Mouse (Mus musculus): ENCODE measurements around the gene Csmd2. TPM values are rescaled to one million over a fixed set of nuclear protein-coding genes. Genes with fewer than 3 reads are reported as not detected.

Csmd2 gene
- polyA plus RNA-seq, 1 experiment from 2014 or later: 0.21 TPM

DNA sequence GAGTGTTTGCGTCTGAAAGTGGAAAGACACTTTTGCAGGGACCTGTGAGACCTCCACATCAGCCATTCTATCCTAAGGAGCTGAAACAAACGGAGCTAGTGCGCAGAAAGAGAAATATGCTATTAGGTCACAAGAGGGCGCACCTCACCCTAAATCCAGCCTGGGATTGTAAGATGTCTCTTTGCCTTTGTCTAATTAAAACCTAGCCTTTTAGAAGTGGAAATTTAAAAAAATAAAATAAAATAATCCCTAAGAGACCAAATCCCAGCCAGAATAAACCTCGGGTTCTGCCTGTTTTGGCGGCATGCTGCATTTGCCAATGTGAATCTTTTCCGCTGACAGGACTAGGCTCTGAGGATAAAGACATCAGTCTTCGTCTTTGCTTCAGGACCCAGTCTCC is 625.7 kb downstream of the Csmd2 start:
- Histone ChIP-seq H3K27me3 (peaks cover 6% of the 10 kb centered on the region), H3K4me1 (replicated peaks) (peaks cover 18% of the 10 kb centered on the region), H3K9me3 (no peaks in the 10 kb centered on the region), H3K4me3 (replicated peaks) (no peak overlapping the region), H3K9ac (replicated peaks) (no peak overlapping the region), H3K4me2 (no peak overlapping the region), H3K27ac (no peak overlapping the region), H3K36me3 (no peaks in the 10 kb centered on the region)
- whole genome bisulfite sequencing: 20% methylated on average over 8 of the region's 8 CpGs
- no peak for ATAC-seq (ENCODE audit: insufficient number of reproducible peaks, insufficient read depth, low FRiP score, low TSS enrichment, low read depth)

- H3K4me2 ChIP-seq: no peak overlapping the region
- peaks cover 25% of the 10 kb centered on the region for H3K4me1 ChIP-seq (replicated peaks)
- H3K9ac ChIP-seq (replicated peaks): no peak overlapping the region
- 88% methylated on average over 14 of the region's 14 CpGs for WGBS
- no peaks in the 10 kb centered on the region for H3K36me3 ChIP-seq
- no peak overlapping the region for H3K4me3 ChIP-seq (replicated peaks)
- H3K27me3 ChIP-seq: peaks cover 6% of the 10 kb centered on the region
- no peaks in the 10 kb centered on the region for H3K9me3 ChIP-seq
- H3K27ac ChIP-seq: no peak overlapping the region
- ATAC-seq (ENCODE audit: insufficient number of reproducible peaks, insufficient read depth, low FRiP score, low TSS enrichment, low read depth): no peak
Measured at GRCm38 (mm10) chr4:128615761-128616160, 628.1 kb downstream of the Csmd2 start.

Other genes with a start within 250 kb of the Csmd2 start
- not detected in 2 replicates for gene CK137956, start 16.9 kb upstream of the Csmd2 start, polyA plus RNA-seq (2016; fragmentation: Nextera tagmentation; extraction: Ambion mirVana)